Mouse (Mus musculus) frontal cortex, postnatal 36 days (tissue): ENCODE results near the gene E030025P04Rik.

Source experiments
- DNase-seq, 2 experiments: peaks; one replicate each; pipeline ENCODE4 v3.0.0; 2022; ENCODE audit warnings: low spot score in 2 of 2

The E030025P04Rik gene

GRCm38 (mm10) chr11:109144236-109144635 is at the start of gene E030025P04Rik:
Gene E030025P04Rik (minus strand): TSS chr11:109144369.
- DNase-seq, result no peak

DNA sequence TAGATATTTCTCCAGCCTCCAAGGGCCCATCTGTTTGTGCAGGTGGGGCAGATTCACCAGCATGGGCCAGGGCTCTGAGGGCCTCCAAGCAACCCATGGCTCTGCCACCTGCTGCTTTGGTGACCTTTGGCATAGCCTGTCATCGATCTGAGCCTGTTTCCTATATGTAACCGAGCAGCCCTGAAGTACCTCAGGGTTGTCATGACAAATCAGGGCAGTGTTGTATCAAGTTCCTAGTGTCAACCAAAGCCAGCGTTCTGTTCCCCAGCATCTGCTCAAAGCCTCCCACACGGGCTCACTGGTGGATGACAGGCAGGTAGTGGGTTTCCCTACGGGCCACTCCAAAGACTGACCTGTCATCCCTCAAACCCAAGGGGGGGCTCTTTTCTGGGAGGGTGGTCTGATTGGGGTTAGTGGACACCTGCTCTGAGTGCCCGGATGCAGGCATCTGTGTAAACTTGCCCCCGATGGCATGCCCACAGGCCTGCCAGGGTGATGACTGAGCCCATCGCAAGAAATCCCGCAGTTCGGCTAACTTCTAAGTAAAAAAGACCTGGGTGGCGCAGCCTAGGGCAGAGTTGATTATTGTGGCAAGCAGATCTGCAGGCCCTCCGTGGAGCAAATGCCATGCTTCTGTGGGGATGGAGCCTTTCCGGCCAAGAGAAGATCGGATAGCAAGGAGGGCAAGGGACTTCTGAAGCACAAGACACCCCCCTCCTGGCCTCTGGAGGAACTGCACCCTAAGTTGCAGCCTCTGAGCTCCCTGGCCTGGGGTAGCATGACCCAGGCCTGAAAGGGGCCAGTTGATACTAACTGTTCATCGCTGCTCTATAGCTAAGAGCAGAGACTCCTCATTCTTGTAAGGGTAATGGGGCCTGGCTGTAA is 48.7 kb upstream of the E030025P04Rik start:
- DNase-seq, result peak; percentile 64 to 74

DNA sequence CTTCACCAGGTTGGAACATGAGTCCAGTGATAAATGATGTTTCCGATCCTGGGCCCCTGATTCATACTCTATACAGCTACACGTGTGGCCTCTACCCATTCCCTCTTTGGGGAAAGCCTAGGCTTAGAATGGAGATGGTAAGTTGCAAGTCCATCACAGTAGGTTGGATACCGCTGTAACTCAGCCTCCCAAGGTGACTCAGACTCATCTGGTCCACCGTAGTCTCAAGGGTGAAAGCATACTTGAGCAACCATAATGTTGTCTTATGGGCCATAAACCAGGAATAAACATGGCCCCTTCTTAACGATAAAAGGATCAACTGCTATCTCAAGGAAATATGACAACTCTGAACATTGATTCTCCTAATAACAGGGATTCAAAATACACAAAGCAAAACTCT is 44.1 kb upstream of the E030025P04Rik start:
- DNase-seq, result no peak

DNA sequence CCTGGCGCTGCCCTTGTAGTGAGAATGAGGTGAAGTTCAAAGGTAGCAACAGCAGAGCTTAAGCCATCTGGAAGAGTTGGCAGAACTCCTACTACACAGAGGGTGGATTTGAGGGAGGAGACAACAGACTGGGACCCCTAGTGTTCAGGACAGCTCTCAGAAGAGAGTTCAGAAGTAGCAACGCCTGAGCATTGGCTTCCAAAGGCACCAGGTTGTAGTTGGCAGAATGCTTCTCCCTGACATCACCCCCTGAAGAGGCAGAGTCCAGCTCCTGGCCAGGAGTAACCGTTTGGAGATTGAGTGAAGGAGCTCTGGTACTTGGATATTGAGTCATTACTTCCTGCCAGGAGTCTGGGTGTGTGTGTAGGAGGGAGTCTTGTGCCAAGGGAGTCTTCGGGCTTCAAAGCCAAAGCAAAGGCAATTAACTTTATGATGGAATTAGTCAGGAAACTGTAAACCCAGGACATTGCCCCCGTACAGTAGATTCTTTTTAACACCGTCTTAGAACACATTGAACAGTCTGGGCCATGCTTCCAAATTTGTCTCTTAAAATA is 43.5 kb upstream of the E030025P04Rik start:
- no peak for DNase-seq

DNA sequence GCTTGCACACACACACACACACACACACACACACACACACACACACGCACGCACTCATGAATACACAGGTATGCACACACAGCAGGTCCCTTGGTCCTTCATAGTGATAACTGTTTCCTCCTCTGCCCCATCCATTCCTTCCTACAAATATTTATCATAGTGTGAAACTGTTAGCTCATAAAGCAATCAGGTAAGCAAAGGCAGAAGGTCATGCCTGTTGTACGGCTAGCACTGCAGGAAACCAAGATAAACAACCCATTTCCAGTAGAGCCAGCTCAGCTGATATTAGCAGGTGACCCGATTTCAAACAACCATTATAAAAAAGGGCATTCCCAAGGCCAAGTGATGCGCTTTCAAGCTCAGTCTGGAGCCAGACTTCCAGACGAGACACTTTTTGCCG is 36.9 kb upstream of the E030025P04Rik start:
- no peak for DNase-seq

DNA sequence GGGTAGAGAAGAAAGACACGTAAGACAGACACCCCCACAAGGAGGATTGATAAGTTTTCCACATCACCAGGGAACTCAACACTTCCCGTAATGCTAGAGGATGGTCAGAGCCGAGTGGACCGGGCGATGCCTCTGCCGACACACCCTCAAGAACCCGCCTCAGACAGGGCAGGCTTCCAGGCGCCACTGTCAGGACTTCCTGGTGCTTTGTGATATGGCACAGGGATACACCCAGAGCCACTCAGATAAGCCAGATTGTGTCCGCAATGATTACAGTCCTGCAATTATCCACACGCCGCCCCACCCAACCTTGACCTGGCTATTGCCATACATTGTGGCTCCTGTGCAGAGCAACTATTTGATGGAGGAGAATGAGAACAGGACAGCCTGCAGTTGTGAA is 36.1 kb upstream of the E030025P04Rik start:
- DNase-seq, result no peak

DNA sequence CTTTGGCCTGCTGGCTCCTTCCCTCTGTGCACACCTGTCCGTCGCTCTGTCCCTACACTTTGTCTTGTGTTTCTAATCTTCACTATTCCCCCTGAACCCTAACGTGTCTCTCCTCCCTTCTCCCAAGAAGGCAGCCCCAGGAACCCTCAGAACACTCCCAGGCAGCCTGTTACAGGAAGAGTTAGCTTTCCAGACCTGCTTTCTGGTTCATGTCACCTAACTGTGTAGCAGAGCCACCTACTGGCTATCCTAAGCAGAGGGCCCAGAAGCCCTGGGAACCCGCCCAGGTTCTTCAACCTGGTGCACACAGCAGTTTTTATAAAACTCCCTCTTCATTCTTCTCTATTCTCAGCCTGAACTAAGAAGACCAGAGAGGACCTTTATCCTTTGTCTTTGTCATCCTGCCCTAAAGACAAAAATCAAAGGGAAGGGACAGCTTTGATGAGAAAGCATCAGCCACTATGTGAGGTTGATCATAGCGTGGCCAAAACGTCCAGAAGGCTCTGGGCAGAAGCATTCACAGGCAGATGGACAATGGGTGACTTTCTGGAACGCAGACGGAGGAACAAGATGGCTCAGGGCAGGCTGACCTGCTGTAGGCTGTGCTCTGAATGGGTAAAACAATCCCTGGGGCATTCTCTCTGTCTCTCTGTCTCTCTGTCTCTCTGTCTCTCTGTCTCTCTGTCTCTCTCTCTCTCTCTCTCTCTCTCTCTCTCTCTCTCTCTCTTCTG is 34.8 kb upstream of the E030025P04Rik start:
- DNase-seq, result peak; percentile 43 to 60

- no peak for DNase-seq
Observed at GRCm38 (mm10) chr11:109175376-109175969, 31.3 kb upstream of the E030025P04Rik start.

GRCm38 (mm10) chr11:109172224-109172623 is 28.1 kb upstream of the E030025P04Rik start:
- no peak for DNase-seq

DNA sequence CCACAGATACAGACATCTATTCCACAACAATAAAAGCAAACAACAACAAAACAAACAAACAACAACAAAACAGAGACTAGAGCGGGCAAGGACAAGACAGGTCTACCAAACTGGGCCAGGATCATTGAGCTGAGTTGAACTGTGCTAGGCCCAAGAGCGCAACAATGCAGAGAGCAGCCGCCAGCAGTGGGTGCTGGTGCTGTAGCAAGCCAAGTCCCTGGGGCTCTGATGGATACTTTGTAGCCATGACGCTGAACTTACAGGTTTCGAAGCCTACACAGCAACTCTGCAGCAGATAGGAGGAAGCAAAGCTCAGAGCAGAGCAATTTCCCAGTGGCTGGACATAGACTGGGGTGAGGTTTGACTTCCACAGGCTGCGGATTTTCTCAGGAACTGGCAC is 26.6 kb upstream of the E030025P04Rik start:
- no peak for DNase-seq

DNA sequence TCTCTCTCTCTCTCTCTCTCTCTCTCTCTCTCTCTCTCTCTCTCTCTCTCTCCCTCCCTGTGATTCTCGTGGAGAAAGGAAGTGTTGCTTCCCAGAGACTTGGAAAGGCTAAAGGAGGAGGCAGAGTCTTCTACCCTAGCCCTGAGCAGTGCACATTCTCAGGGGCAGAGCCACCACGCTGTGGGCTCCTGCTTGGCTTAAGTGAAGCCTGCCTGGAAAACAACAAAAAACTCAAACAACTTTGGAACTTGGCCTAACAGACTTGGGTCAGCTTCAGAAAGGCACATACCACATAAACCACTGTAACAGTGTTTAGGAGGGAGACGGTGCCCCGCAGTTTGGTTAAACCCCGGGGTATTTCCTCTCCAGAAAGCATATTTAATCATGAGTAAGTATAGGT is 13.5 kb upstream of the E030025P04Rik start:
- DNase-seq, result no peak

GRCm38 (mm10) chr11:109144890-109145341 is 747 bp upstream of the E030025P04Rik start:
- no peak for DNase-seq

DNA sequence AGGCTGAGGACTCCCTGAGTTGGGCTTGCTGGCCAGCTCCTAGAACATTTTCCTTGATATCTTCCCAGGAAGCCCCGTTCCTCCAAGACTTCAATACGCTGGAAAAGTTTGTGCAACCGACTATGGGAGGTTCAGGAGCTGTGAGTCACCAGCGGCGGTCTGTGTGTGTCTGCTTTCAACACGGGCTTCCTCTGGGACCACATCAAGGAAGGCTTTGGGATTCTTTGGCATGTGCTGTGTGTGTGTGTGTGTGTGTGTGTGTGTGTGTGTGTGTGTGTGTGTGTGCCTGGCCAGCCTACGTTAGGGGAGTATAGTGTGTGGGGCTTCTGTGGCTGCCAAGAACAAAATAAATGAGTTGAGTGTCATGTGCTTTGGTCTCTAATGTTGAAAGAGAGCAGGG is 17.7 kb downstream of the E030025P04Rik start:
- DNase-seq, result no peak

DNA sequence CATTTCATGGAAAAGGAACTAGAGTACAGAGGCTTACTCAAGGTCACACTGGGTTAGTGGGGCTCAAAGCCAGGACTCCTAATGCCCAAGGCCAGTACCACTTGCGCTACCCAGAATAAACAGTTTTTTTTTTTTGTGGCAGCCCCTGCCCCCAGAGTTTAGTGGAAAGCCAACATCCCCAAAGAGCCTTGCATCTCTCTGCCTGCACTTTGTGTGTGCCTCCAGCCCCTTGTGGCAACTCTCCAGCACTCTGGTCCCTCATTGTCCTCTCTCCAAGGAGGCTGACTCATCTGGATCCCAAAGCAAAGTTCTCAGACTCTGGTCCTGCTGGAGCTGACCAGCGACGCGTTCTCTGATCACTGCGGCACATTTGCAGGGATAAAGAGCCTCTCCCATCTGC is 18.7 kb downstream of the E030025P04Rik start:
- no peak for DNase-seq

DNA sequence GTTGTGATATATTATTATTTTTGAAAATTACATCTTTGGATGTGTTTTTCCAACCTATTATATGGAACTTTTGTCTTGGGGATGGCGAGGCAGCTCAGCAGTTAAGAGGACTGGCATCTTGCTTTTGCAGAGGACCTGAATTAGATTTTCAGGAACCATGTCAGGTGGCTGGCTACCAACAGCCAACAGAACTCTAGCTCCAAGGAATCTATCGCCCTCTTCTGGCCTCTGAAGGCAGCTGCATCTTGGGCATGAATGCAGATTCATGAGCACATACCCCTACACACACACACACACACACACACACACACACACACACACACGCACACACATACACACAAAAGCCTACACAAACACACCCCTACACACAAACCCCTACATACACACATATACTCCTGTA is 19.9 kb downstream of the E030025P04Rik start:
- DNase-seq, result no peak

GRCm38 (mm10) chr11:109109826-109110346 is 34.3 kb downstream of the E030025P04Rik start:
- no peak for DNase-seq

DNA sequence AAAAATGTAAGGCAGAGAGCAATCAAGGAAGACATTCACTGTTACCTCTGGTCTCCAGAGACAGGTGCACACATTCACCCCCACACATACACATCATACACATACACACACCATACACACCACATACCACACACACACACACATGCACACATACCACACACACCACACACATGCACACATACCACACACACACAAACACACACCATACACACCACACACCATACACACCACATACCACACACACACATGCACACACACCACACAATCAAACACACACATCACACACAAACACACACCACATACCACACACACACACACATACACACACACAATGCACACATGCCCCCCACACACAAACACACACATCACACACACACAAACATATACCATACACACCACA is 35.1 kb downstream of the E030025P04Rik start:
- no peak for DNase-seq

DNA sequence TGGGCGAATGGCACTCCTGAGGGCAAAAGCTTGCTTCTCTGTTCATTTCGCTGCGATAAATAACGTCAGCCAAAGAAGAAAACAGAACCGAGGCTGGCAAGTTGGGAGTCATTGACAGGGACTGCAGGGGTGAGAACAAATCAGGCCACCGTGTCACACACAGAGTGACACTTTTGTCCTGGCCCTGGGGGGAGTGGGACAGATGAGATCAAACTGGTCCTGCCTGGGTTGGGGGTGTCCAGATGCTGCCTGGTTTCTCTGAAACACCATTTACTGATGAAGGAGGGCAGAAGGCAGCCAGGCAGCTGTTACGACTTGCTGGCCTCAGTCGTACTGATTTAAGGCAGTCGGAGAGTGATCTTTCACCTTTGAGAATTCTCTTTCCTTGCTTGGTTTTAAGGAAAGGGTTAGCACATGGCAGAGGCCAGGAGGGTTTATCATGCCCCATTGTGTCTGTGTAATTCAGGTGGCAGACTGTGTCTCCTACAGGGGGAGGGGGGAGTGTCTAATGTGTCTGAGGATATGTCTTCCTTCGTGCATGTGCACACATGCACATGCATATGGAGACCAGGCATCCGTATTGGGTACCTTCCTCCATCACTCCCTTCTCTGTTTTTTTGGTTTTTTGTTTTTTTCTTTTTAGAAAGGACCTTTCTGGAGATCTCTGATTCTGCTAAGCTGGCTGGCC is 36.5 kb downstream of the E030025P04Rik start:
- DNase-seq, result no peak

DNA sequence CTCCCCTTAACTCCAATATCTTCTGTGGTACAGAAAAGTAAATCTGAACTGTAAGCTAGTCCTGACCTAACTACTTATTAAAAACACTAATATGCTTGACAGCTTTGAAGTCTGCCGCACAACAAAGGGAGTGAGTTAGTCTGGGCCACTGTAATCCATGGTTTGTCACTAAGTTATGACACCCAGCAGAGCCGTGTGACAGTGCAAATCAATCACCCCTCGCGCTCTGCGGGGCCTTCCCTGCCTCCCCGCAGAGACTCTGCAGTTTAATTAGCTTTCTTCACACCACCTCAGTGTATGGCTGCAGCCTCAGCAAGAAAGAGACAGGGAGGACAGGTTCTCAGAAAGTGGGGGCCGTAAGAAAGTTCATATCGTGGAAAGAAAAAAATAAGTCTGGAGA is 37.4 kb downstream of the E030025P04Rik start:
- DNase-seq, result no peak

DNA sequence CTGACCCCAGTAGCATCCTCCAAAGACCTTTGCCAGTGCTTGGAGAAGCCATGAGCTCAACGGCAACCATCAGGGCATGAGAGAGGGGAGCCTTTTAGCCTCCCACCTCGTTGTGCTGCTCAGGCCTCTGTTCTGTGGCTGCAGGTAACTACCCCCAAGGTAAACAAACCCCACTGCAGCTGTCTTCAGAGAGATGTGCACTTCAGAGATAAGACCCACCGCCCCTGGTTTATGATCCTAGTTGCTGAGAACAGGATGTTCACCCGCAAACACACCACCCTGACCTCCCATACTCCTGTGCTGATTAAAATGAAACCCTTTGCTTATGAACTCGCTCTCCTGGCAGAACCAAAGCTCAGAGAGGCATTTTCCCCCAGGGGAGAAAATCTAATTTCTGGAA is 38.0 kb downstream of the E030025P04Rik start:
- no peak for DNase-seq

DNA sequence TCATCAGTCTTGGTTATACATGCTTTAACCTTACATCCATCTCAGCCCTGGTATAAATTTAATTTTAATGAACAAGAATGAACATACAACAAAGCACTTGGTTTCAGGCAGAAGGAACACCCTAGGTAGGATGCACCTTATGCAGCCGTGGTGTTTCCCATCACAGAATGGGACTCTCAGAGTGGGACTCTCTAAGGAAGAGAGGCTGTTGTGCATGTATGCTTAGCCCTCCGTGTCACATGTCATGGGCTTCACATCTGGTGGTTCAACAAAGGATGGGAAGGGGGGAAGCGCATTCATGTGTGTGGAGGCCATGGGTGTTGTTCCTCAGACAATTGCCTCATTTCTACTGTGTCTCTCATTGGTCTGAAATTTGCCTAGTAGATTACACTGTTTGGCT is 40.8 kb downstream of the E030025P04Rik start:
- no peak for DNase-seq
